Mouse (Mus musculus): ENCODE results near the gene Haghl.

- TF ChIP-seq GATA1 (IDR thresholded peaks at IDR 0.05; ENCODE audit: low read length) (no peak), TAL1 (IDR thresholded peaks at IDR 0.05; ENCODE audit: low read length) (no peak)
Measured at GRCm38 (mm10) chr17:25824362-25825142, 39.1 kb upstream of the Haghl start.

Measured in erythroblast, embryonic 14.5 days (primary cell).